Mouse (Mus musculus): ENCODE measurements around the gene Proser2. TPM values are rescaled to one million over a fixed set of nuclear protein-coding genes. Genes with fewer than 3 reads are reported as not detected.

Gene Proser2
- polyA plus RNA-seq (2014; fragmentation: Nextera tagmentation; extraction: Ambion mirVana): 17.6 and 17.7 TPM in 2 replicates

- Histone ChIP-seq H3K27ac (ENCODE audit: low read length) (peak within 1 kb of the TSS; percentile 30; the same call in 1 of the 2 replicates), H3K4me1 (ENCODE audit: control insufficient read depth, insufficient read depth, low read length) (no peaks in the 10 kb centered on the region), H3K9ac (replicated peaks; ENCODE audit: low read depth, low read length) (peak within 1 kb of the TSS; percentile 38), H3K4me3 (ENCODE audit: low read depth, low read length) (peak within 1 kb of the TSS; percentile 75), H3K36me3 (ENCODE audit: control insufficient read depth, insufficient read depth, low read length) (no peaks in the 10 kb centered on the region), H3K4me2 (replicated peaks; ENCODE audit: low read depth, low read length) (peak within 1 kb of the TSS; percentile 83), H3K9me3 (ENCODE audit: control insufficient read depth, low read depth, low read length) (no peaks in the 10 kb centered on the region), H3K27me3 (ENCODE audit: control insufficient read depth, insufficient read depth, low read length) (0 out of 2 replicates have a peak, but pooled peaks cover 5% of the 10 kb centered on the region)
- peak; percentile 92 for ATAC-seq (ENCODE audit: insufficient number of reproducible peaks, insufficient read depth, low FRiP score, low read depth)
- under 1% methylated on average over 83 of the region's 83 CpGs for WGBS
Observed at GRCm38 (mm10) chr2:6129555-6130355, at the start of gene Proser2. Proser2 (minus strand) TSS chr2:6130211.

- 93% methylated on average over 1 of the region's 1 CpGs for WGBS
- H3K4me1 ChIP-seq (ENCODE audit: control insufficient read depth, insufficient read depth, low read length): no peaks in the 10 kb centered on the region
- no peaks in the 10 kb centered on the region for H3K9me3 ChIP-seq (ENCODE audit: control insufficient read depth, low read depth, low read length)
- H3K4me2 ChIP-seq (replicated peaks; ENCODE audit: low read depth, low read length): no peak overlapping the region
- no peaks in the 10 kb centered on the region for H3K36me3 ChIP-seq (ENCODE audit: control insufficient read depth, insufficient read depth, low read length)
- H3K9ac ChIP-seq (replicated peaks; ENCODE audit: low read depth, low read length): no peak overlapping the region
- H3K27me3 ChIP-seq (ENCODE audit: control insufficient read depth, insufficient read depth, low read length): no peaks in the 10 kb centered on the region
- H3K27ac ChIP-seq (ENCODE audit: low read length): no peak overlapping the region
- H3K4me3 ChIP-seq (ENCODE audit: low read depth, low read length): no peak overlapping the region
- ATAC-seq (ENCODE audit: insufficient number of reproducible peaks, insufficient read depth, low FRiP score, low read depth): no peak
Observed at GRCm38 (mm10) chr2:6179749-6180117, 49.7 kb upstream of the Proser2 start.

GRCm38 (mm10) chr2:6178901-6179748, 49.1 kb upstream of the Proser2 start:
- H3K9ac ChIP-seq (replicated peaks; ENCODE audit: low read depth, low read length): no peak overlapping the region
- WGBS: 69% methylated on average over 16 of the region's 16 CpGs
- ATAC-seq (ENCODE audit: insufficient number of reproducible peaks, insufficient read depth, low FRiP score, low read depth): no peak

GRCm38 (mm10) chr2:6173013-6173412, 43.0 kb upstream of the Proser2 start:
- Histone ChIP-seq H3K36me3 (ENCODE audit: control insufficient read depth, insufficient read depth, low read length) (no peaks in the 10 kb centered on the region), H3K9ac (replicated peaks; ENCODE audit: low read depth, low read length) (no peak overlapping the region), H3K27ac (ENCODE audit: low read length) (no peak overlapping the region), H3K9me3 (ENCODE audit: control insufficient read depth, low read depth, low read length) (no peaks in the 10 kb centered on the region), H3K4me2 (replicated peaks; ENCODE audit: low read depth, low read length) (no peak overlapping the region), H3K4me3 (ENCODE audit: low read depth, low read length) (no peak overlapping the region), H3K4me1 (ENCODE audit: control insufficient read depth, insufficient read depth, low read length) (no peaks in the 10 kb centered on the region), H3K27me3 (ENCODE audit: control insufficient read depth, insufficient read depth, low read length) (no peaks in the 10 kb centered on the region)
- no peak for ATAC-seq (ENCODE audit: insufficient number of reproducible peaks, insufficient read depth, low FRiP score, low read depth)
- WGBS: 57% methylated on average over 3 of the region's 3 CpGs

More at GRCm38 (mm10) chr2:6178901-6179748, 49.1 kb upstream of the Proser2 start:
- H3K27me3 ChIP-seq (ENCODE audit: control insufficient read depth, insufficient read depth, low read length): no peaks in the 10 kb centered on the region
- H3K4me2 ChIP-seq (replicated peaks; ENCODE audit: low read depth, low read length): no peak overlapping the region
- no peaks in the 10 kb centered on the region for H3K9me3 ChIP-seq (ENCODE audit: control insufficient read depth, low read depth, low read length)
- H3K36me3 ChIP-seq (ENCODE audit: control insufficient read depth, insufficient read depth, low read length): no peaks in the 10 kb centered on the region
- H3K4me1 ChIP-seq (ENCODE audit: control insufficient read depth, insufficient read depth, low read length): no peaks in the 10 kb centered on the region
- H3K27ac ChIP-seq (ENCODE audit: low read length): no peak overlapping the region
- H3K4me3 ChIP-seq (ENCODE audit: low read depth, low read length): no peak overlapping the region

GRCm38 (mm10) chr2:6168560-6168959, 38.5 kb upstream of the Proser2 start:
- H3K36me3 ChIP-seq (ENCODE audit: control insufficient read depth, insufficient read depth, low read length): no peaks in the 10 kb centered on the region
- H3K4me1 ChIP-seq (ENCODE audit: control insufficient read depth, insufficient read depth, low read length): no peaks in the 10 kb centered on the region
- no peak overlapping the region for H3K4me2 ChIP-seq (replicated peaks; ENCODE audit: low read depth, low read length)
- no peak for ATAC-seq (ENCODE audit: insufficient number of reproducible peaks, insufficient read depth, low FRiP score, low read depth)
- no peaks in the 10 kb centered on the region for H3K9me3 ChIP-seq (ENCODE audit: control insufficient read depth, low read depth, low read length)
- no peak overlapping the region for H3K4me3 ChIP-seq (ENCODE audit: low read depth, low read length)
- no peaks in the 10 kb centered on the region for H3K27me3 ChIP-seq (ENCODE audit: control insufficient read depth, insufficient read depth, low read length)
- WGBS: 85% methylated on average over 2 of the region's 2 CpGs
- no peak overlapping the region for H3K9ac ChIP-seq (replicated peaks; ENCODE audit: low read depth, low read length)
- H3K27ac ChIP-seq (ENCODE audit: low read length): no peak overlapping the region

GRCm38 (mm10) chr2:6167843-6168558, 38.0 kb upstream of the Proser2 start:
- Histone ChIP-seq H3K27ac (ENCODE audit: low read length) (no peak overlapping the region), H3K9me3 (ENCODE audit: control insufficient read depth, low read depth, low read length) (no peaks in the 10 kb centered on the region), H3K36me3 (ENCODE audit: control insufficient read depth, insufficient read depth, low read length) (no peaks in the 10 kb centered on the region), H3K4me2 (replicated peaks; ENCODE audit: low read depth, low read length) (no peak overlapping the region), H3K27me3 (ENCODE audit: control insufficient read depth, insufficient read depth, low read length) (no peaks in the 10 kb centered on the region), H3K9ac (replicated peaks; ENCODE audit: low read depth, low read length) (no peak overlapping the region), H3K4me1 (ENCODE audit: control insufficient read depth, insufficient read depth, low read length) (no peaks in the 10 kb centered on the region), H3K4me3 (ENCODE audit: low read depth, low read length) (no peak overlapping the region)
- 24% methylated on average over 5 of the region's 5 CpGs for WGBS
- ATAC-seq (ENCODE audit: insufficient number of reproducible peaks, insufficient read depth, low FRiP score, low read depth): peak; percentile 62; the same call in 1 of the 2 replicates

GRCm38 (mm10) chr2:6165771-6166170, 35.8 kb upstream of the Proser2 start:
- no peak for ATAC-seq (ENCODE audit: insufficient number of reproducible peaks, insufficient read depth, low FRiP score, low read depth)
- H3K4me2 ChIP-seq (replicated peaks; ENCODE audit: low read depth, low read length): no peak overlapping the region
- H3K4me3 ChIP-seq (ENCODE audit: low read depth, low read length): no peak overlapping the region
- H3K36me3 ChIP-seq (ENCODE audit: control insufficient read depth, insufficient read depth, low read length): no peaks in the 10 kb centered on the region
- no peak overlapping the region for H3K9ac ChIP-seq (replicated peaks; ENCODE audit: low read depth, low read length)
- H3K27ac ChIP-seq (ENCODE audit: low read length): no peak overlapping the region
- no peaks in the 10 kb centered on the region for H3K27me3 ChIP-seq (ENCODE audit: control insufficient read depth, insufficient read depth, low read length)
- 0 out of 2 replicates have a peak, but pooled peaks cover 3% of the 10 kb centered on the region for H3K4me1 ChIP-seq (ENCODE audit: control insufficient read depth, insufficient read depth, low read length)
- WGBS: 70% methylated on average over 6 of the region's 6 CpGs
- H3K9me3 ChIP-seq (ENCODE audit: control insufficient read depth, low read depth, low read length): no peaks in the 10 kb centered on the region

Data from stomach, embryonic 14.5 days (tissue).